Mouse (Mus musculus) neural tube, embryonic 14.5 days (tissue): ENCODE data around the gene Frmd4b. TPM values are rescaled to one million over a fixed set of nuclear protein-coding genes. Genes with fewer than 3 reads are reported as not detected.

Experiments used
- ATAC-seq: fragments of 200-750 bp; cut with Nextera tagmentation; 2 replicates; pipeline ENCODE4 v1.8.0; 2017; ENCODE audit warnings: low read depth, mild to moderate bottlenecking, moderate TSS enrichment, moderate library complexity
- H3K27ac ChIP-seq: fragments of 300-500 bp; sonication (generic); 2 replicates; pipeline ENCODE4 v1.5.1; 2014; ENCODE audit warnings: low read depth, mild to moderate bottlenecking, control low read depth, low read length, moderate library complexity, mixed read lengths
- H3K27me3 ChIP-seq: fragments of 300-500 bp; sonication (generic); 2 replicates; pipeline ENCODE4 v1.6.1; 2014; ENCODE audit warnings: low read length; ENCODE audit not compliant: control insufficient read depth, insufficient read depth
- H3K36me3 ChIP-seq: fragments of 300-500 bp; sonication (generic); 2 replicates; pipeline ENCODE4 v1.6.1; 2014; ENCODE audit warnings: low read length, mixed read lengths; ENCODE audit not compliant: control insufficient read depth, insufficient read depth
- H3K4me1 ChIP-seq: fragments of 300-500 bp; sonication (generic); 2 replicates; pipeline ENCODE4 v1.6.1; 2014; ENCODE audit warnings: low read length; ENCODE audit not compliant: control insufficient read depth, insufficient read depth
- H3K4me2 ChIP-seq: fragments of 300-500 bp; sonication (generic); 2 replicates; pipeline ENCODE4 v1.6.1; 2014; ENCODE audit warnings: mild to moderate bottlenecking, low read depth, low read length, control low read depth
- H3K4me3 ChIP-seq: fragments of 300-500 bp; sonication (generic); 2 replicates; pipeline ENCODE4 v1.5.1; 2014; ENCODE audit warnings: low read depth, low read length, control low read depth, mixed read lengths
- H3K9ac ChIP-seq: fragments of 300-500 bp; sonication (generic); replicated peaks from 2 replicates; pipeline ENCODE4 v1.6.1; 2014; ENCODE audit warnings: low read depth, mild to moderate bottlenecking, control low read depth, low read length, mixed read lengths
- H3K9me3 ChIP-seq: fragments of 300-500 bp; sonication (generic); 2 replicates; pipeline ENCODE4 v1.6.1; 2016; ENCODE audit warnings: low read length; ENCODE audit not compliant: control insufficient read depth
- WGBS: fragments of 180-500 bp; shearing (Covaris S2); extraction: QIAGEN DNeasy Blood & Tissue Kit; methylation state at CpG from one replicate; pipeline ENCODE4 v1.1.7; 2014; 5-methylcytosine and 5-hydroxymethylcytosine counted together
- polyA plus RNA-seq: library from polyadenylated mRNA; unstranded; fragments of >200 nt; fragmentation: Nextera tagmentation; extraction: Ambion mirVana; gene quantifications from 2 replicates; pipeline ENCODE4 v1.2.1, GENCODE M21; 2014

Gene Frmd4b
- polyA plus RNA-seq, 1 experiment from 2014 or later = 26.8 TPM

DNA sequence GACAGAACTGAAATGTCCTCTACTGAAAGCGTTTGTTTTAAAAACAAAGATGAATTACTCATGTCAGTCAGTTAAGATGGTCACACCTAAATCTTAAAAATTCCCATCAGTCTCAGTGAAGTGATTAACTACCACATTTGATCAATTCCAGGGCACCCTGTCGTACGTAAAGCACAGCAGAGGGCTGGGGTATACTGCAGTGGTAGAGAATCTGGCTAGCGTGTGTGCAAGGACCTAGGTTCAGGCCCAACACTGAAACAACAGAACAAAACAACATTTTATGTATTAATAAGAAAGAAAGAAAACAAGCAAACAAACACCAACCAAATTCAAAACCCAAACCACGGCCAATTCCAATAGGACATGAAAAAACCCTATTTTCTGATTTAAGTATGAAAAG lies 331.0 kb downstream of the Frmd4b start:
- ATAC-seq = no peak
- H3K9ac ChIP-seq = no peak overlapping the region

DNA sequence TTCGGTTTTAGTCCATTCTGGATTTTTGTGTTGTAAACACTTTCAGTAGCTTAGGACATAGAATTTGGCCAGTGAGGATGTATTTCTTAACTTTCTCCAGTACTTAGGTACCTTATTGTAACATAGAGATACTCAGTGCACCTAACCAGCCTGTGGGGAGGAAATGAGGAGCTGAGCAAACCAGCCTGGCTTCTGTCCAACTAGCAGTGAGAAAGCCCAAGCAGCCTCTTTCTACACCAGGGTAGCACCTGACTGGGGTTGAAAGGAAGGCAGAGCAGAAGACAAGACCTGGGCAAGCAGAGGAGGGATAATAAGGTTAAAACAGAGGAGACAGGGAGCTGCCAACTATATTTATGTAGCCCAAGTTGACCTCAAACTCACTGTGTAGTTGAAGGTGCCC lies 333.7 kb downstream of the Frmd4b start:
- H3K4me3 ChIP-seq = no peak overlapping the region
- H3K9ac ChIP-seq = no peak overlapping the region
- H3K9me3 ChIP-seq = no peaks in the 10 kb centered on the region
- no peaks in the 10 kb centered on the region for H3K36me3 ChIP-seq
- no peak for ATAC-seq
- H3K4me1 ChIP-seq = peaks cover 2% of the 10 kb centered on the region; the same call in 1 of the 2 replicates
- H3K4me2 ChIP-seq = no peak overlapping the region
- H3K27ac ChIP-seq = no peak overlapping the region
- WGBS = 98% methylated on average over 1 of the region's 1 CpGs
- no peaks in the 10 kb centered on the region for H3K27me3 ChIP-seq

More for the DNA sequence above, 331.0 kb downstream of the Frmd4b start:
- H3K9me3 ChIP-seq = no peaks in the 10 kb centered on the region
- H3K27ac ChIP-seq = no peak overlapping the region
- no peak overlapping the region for H3K4me2 ChIP-seq
- 0 out of 2 replicates have a peak, but pooled peaks cover 3% of the 10 kb centered on the region for H3K36me3 ChIP-seq
- no peaks in the 10 kb centered on the region for H3K27me3 ChIP-seq
- no peak overlapping the region for H3K4me3 ChIP-seq
- no peaks in the 10 kb centered on the region for H3K4me1 ChIP-seq
- WGBS = 87% methylated on average over 5 of the region's 5 CpGs

DNA sequence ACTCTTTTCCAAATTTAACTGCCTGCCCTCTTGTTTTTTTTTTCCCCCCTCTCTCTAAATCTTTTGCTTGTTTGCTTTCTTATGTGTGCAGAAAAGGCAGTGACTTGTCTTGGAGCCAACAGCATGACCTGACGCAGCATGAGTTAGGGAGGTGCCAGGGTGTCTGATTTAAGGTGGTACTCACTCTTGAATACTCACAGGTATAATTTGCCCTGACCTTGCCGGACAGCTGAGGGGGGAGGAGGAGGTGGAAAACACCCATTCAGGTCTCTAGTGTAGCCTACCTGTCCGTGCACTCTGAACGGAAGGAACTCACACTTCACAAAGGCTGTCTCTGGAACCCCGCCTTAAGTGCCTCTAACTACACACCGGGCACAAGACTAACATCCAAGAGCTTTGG lies 338.5 kb downstream of the Frmd4b start:
- Histone ChIP-seq H3K4me3 (no peak overlapping the region), H3K27me3 (no peaks in the 10 kb centered on the region), H3K9ac (no peak overlapping the region), H3K36me3 (no peaks in the 10 kb centered on the region), H3K4me2 (no peak overlapping the region), H3K27ac (no peak overlapping the region), H3K4me1 (peaks cover 20% of the 10 kb centered on the region), H3K9me3 (no peaks in the 10 kb centered on the region)
- no peak for ATAC-seq
- WGBS = 40% methylated on average over 6 of the region's 6 CpGs

DNA sequence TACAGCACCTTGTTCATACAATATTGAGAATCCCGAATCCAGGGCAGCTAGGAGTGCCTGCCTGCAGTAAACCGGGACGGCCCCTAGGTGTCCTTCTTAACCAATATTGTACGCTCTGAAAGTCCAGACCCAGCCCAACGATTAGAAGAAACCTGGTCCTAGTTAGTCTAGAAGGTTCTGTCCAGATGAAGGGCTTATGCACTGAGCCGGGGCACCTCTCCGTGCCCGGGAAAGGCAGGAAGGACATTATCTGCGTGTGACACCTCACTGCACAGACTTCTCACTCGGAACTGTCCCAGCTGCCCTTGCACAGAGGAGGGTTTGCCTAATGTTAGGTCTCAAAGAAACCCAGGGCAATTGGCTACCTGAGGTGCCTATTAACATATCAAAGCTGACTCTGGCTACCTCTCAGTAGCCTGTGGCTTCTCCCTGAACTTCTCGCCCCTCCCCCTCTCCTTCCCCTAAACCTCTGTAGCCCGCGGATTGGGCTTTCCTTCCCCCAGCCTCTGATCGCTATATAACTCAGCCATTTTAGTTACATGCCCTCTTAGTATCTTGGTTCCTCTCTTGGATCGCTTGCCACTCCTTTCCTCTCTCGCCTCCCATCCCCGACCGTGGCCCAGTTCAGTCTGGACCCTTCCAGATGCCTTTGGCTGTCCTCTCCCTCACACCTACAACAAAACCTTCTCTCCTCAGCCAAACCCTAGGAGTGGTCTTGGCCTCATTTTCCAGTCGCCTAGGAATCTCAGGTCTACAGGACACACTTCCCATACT lies 339.1 kb downstream of the Frmd4b start:
- 3% methylated on average over 19 of the region's 19 CpGs for WGBS
- H3K4me2 ChIP-seq = peak overlapping the region; percentile 32

DNA sequence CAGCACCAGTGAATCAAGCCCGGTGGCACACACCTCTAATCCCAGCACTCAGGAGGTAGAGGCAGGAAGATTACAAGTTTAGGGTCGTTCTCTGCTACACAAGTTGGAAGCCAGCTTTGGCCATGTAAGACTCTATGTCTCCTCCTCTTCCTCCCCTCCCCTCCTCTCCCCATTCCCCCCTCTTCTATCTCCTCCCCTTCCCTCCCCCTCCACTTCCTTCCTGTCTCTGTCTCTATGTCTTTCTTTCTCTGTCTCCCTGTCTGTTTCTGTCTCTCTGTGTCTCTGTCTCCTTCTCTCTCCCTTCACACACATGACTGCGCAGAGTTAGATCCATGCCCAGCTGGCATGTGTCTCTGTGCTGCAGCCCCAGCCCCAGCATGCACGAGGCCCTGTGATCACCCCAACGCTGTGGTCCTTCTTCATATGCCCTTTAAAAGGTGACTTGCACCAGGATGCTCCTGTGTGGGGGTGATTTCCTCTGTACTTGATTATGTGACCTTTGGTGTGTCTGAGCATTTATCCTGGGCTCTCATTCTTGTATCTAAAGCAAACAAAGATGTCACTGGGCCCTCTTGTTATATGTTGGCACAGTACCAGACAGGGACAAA lies 340.3 kb downstream of the Frmd4b start:
- Histone ChIP-seq H3K27ac (peak overlapping the region; percentile 66; the same call in 1 of the 2 replicates), H3K4me3 (no peak overlapping the region)
- WGBS = 64% methylated on average over 5 of the region's 5 CpGs

More for the DNA sequence above, 339.1 kb downstream of the Frmd4b start:
- H3K27me3 ChIP-seq = no peaks in the 10 kb centered on the region
- no peaks in the 10 kb centered on the region for H3K9me3 ChIP-seq
- no peaks in the 10 kb centered on the region for H3K36me3 ChIP-seq
- H3K4me3 ChIP-seq = no peak overlapping the region
- peaks cover 20% of the 10 kb centered on the region for H3K4me1 ChIP-seq
- no peak overlapping the region for H3K27ac ChIP-seq
- peak; percentile 68 for ATAC-seq
- H3K9ac ChIP-seq = no peak overlapping the region

DNA sequence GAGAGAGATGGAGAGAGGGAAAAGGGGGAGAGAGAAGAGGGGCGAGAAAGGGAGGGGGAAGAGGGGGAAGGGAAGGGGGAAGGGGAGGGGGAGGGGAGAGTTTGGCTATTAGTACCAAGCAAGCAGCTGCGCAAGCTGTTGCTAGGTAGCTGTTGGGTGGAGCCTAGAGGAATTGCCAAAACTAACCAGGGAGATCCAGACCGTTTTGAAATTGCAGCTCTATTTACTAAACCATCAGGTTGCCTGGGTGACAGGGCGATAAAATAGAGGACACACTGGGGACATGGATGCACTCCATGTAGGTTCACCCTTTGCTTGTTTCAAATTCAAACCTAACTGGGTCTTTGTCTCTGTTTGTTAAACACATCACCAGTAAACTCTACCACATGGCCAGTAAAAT lies 341.0 kb downstream of the Frmd4b start:
- 12% methylated on average over 4 of the region's 4 CpGs for WGBS
- H3K4me2 ChIP-seq = peak overlapping the region; percentile 14; the same call in 1 of the 2 replicates
- H3K27ac ChIP-seq = peak overlapping the region; percentile 66
- ATAC-seq = peak; percentile 39
- H3K27me3 ChIP-seq = no peaks in the 10 kb centered on the region
- H3K9ac ChIP-seq = no peak overlapping the region
- H3K36me3 ChIP-seq = no peaks in the 10 kb centered on the region
- H3K9me3 ChIP-seq = no peaks in the 10 kb centered on the region
- no peak overlapping the region for H3K4me3 ChIP-seq
- peaks cover 20% of the 10 kb centered on the region for H3K4me1 ChIP-seq

More for the DNA sequence above, 340.3 kb downstream of the Frmd4b start:
- ATAC-seq = no peak
- H3K36me3 ChIP-seq = no peaks in the 10 kb centered on the region
- H3K27me3 ChIP-seq = no peaks in the 10 kb centered on the region
- no peak overlapping the region for H3K9ac ChIP-seq
- peaks cover 20% of the 10 kb centered on the region for H3K4me1 ChIP-seq
- H3K4me2 ChIP-seq = no peak overlapping the region
- H3K9me3 ChIP-seq = no peaks in the 10 kb centered on the region

DNA sequence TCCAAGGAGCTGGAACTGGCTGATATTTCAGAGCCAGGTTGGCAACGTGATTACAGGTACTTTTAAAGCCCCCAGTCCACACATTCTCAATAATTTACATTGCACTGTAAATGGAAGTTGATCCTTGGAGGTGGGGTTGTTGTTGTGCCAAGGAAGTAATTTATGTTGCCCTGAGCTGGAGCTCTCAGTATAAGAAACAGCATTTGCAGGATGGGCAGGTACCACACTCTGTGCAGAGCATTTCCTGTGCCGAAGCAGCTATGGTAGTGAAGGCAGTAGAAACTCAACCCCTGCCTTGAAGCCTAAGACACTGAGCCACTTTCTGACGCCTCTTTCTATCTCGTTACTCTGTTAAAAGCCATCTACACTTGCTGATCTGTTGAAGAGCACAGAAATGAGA lies 341.6 kb downstream of the Frmd4b start:
- ATAC-seq = peak; percentile 59; the same call in 1 of the 2 replicates
- H3K9ac ChIP-seq = no peak overlapping the region

DNA sequence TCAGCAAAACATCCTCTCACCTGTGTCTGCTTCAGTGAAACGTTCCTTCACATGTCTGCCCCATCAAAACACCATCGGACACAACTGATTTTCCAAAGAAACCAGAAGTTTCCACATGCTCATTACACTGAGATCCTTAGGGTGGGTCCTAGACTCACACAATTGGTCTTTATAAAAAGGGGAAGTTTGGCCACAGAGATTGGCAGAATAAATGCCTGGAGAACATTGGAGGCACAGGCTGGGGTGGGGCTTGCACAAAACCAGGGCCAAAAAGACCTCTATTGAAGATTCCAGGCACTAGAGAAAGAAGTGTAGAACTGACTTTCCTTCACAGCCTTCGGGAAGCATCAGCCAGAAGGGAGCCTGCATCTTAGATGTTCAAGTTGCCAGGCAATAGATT lies 343.6 kb downstream of the Frmd4b start:
- H3K27me3 ChIP-seq = no peaks in the 10 kb centered on the region
- ATAC-seq = no peak
- H3K4me3 ChIP-seq = no peak overlapping the region
- H3K9ac ChIP-seq = no peak overlapping the region
- WGBS = 90% methylated on average over 3 of the region's 3 CpGs
- H3K4me1 ChIP-seq = peaks cover 18% of the 10 kb centered on the region
- no peak overlapping the region for H3K27ac ChIP-seq
- no peaks in the 10 kb centered on the region for H3K36me3 ChIP-seq
- H3K4me2 ChIP-seq = no peak overlapping the region
- no peaks in the 10 kb centered on the region for H3K9me3 ChIP-seq

More for the DNA sequence above, 341.6 kb downstream of the Frmd4b start:
- Histone ChIP-seq H3K27me3 (no peaks in the 10 kb centered on the region), H3K4me3 (no peak overlapping the region), H3K4me2 (peak overlapping the region; percentile 14; the same call in 1 of the 2 replicates), H3K27ac (peak overlapping the region; percentile 66), H3K9me3 (no peaks in the 10 kb centered on the region), H3K4me1 (peaks cover 20% of the 10 kb centered on the region), H3K36me3 (no peaks in the 10 kb centered on the region)
- 37% methylated on average over 4 of the region's 4 CpGs for WGBS

DNA sequence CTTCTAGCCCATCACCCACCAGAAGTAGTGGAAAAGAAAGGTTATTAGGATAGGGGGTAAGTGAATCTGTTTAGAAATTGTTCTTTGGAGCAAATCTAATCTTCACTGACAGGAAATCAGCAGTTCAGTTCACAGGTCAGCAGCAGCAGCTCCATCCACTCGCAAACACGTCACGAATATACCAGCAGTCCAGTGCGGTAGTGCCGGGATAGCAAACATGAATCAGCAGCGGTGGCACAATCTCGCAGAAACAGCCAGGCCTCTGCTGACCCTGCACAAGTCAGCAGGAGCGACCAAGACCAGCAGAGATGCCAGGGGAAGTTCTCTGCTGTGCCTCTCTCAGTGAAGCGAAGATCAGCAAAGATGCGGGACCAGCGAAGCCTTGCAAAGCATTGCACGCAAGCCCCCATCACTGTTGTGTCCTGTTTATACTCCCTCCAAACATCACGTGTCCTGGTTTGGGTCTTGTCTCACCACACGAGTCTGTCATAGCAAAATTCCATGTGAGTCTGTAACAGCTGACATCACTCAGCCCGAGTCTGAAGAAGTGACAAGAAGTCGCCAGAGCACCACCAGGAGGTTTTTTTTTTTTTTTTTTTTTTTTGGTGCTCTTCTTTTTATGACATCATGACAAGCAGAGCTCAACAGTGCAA lies 344.2 kb downstream of the Frmd4b start:
- Histone ChIP-seq H3K27ac (no peak overlapping the region), H3K4me1 (peaks cover 17% of the 10 kb centered on the region), H3K4me2 (no peak overlapping the region), H3K4me3 (no peak overlapping the region), H3K36me3 (no peaks in the 10 kb centered on the region), H3K27me3 (no peaks in the 10 kb centered on the region), H3K9me3 (no peaks in the 10 kb centered on the region), H3K9ac (no peak overlapping the region)
- 89% methylated on average over 16 of the region's 16 CpGs for WGBS
- no peak for ATAC-seq
